Mouse (Mus musculus) gastrocnemius, postnatal 10 days (tissue): Measurements from ENCODE around the gene Cort. TPM values are rescaled to one million over a fixed set of nuclear protein-coding genes. Genes with fewer than 3 reads are reported as not detected.
A peak's percentile ranks its signal among the peaks of the same experiment; 100 is the strongest.

ENCODE experiments used
- DNase-seq: peaks from one replicate; pipeline ENCODE4 v3.0.0; 2021; ENCODE audit warnings: mixed read lengths
- total RNA-seq, 2 experiments: library from RNA; stranded (reverse); gene quantifications; 2 replicates each; pipeline ENCODE4 v1.2.3; 2021

Gene Cort
- total RNA-seq, 2 experiments from 2014 or later = 0.63 to 0.97 TPM

DNA sequence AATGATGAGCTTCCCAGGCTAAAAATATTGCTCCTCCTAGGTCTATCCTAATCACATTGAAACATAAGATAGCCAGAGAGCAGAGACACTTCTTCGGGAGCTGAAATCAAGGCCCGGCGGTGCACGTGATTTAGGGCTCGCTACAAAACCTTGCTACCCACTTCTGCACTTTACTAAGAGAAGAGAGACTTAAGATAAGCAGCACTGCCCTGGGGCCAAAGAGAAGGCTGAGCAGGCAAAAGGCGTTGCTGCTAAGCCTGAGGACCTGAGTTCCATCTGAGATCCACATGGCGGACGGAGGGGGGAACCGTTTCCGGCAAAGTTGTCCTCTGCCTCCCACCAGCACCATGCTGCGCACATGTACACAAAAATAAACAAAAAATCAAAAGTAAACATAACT, 28.0 kb downstream of the Cort start:
- no peak for DNase-seq

DNA sequence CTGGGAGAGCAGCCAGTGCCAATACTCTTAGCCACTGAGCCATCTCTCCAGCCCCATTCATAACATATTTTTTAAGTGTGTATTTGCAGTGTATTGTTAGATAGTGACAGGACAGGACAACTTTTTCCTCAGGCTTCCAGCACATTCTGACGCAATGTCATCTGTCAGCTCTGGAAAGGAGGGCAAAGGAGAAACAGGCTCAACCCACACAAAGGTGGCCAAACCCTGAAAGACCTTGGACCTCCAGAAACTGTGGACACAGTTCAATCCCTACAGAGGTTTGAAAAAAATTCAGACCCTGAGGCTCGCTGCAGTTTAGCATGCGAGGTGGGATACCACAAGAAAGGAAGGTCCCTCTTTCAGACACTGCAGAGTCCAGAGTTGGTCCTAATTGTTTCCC, 28.6 kb downstream of the Cort start:
- DNase-seq = no peak

GRCm38 (mm10) chr4:149091364-149091763, 35.2 kb downstream of the Cort start:
- DNase-seq = no peak

GRCm38 (mm10) chr4:149085381-149085780, 41.2 kb downstream of the Cort start:
- DNase-seq = no peak

DNA sequence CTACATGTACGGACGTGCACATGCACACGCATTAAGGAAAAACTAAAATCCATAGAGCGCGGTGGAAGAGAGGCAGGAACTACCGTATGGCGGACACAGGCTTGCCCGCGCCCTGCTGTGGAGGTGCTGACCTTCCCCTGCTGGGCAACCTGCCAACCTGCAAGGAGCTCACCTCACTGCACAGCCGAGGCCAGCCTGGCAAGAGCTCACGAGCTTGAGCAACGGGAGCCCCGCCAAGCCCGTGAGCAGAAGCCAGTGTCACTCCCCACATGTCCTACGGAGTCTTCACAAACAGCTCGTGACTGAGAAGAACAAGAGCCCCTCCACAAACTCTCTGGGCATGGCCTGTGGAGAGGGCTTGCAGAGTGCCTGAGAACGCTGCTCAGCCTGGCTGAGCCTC, 45.0 kb downstream of the Cort start:
- peak; percentile 54 for DNase-seq

DNA sequence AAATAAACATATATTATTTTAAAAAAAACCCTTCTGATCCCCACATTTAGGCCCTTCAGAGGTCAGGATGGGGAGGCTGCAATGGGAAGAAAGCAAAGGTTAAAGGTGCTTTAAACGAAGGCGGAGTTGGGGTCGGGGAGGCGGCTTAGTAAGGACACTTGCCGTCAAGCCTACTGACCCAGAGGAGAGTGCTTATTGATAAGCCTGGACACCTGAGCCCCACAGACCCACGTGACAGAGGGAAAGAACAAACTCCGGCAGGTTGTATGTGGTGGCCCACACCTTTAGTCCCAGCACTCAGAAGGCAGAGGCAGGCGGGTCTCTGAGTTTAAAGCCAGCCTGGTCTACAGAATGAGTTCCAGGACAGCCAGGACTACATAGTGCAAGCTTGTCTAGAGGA, 46.5 kb downstream of the Cort start:
- no peak for DNase-seq

DNA sequence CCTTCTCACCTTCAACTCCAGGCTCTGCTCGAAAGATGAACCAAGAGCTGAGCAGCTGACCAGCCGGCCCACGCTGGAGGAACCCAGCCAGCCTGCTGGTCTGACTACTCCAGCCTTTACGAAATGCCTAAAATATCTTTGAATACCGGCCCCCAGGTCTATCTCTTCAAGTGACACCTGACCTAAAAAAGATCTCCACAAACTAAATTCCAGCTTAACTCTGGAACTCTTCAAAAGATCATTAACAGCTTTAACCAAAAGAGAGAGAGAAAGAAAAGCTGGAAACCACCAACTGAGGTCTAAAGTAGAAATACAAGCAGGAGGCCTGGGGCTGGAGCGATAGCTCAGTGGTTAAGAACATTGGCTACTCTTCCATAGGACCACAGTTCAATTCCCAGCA, 46.9 kb downstream of the Cort start:
- DNase-seq = no peak

DNA sequence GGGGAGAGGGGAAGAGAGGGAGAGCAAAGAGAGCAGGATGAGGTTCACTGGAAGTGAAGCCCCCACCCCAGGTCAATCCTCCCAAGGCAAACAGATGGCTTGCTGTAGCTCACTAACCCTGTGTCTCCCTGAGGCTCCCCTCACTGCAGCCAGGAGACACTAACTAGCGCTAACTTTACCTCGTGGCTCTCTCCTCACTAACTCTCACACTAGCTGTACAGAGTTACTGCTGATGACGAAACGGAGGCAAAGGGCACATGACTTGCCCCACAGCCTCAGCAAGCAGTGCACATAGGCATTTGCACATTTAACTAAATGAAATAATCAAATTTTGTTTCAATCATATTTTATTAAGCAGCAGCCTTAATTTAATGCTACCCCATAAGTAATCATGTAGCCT, 48.3 kb downstream of the Cort start:
- no peak for DNase-seq

DNA sequence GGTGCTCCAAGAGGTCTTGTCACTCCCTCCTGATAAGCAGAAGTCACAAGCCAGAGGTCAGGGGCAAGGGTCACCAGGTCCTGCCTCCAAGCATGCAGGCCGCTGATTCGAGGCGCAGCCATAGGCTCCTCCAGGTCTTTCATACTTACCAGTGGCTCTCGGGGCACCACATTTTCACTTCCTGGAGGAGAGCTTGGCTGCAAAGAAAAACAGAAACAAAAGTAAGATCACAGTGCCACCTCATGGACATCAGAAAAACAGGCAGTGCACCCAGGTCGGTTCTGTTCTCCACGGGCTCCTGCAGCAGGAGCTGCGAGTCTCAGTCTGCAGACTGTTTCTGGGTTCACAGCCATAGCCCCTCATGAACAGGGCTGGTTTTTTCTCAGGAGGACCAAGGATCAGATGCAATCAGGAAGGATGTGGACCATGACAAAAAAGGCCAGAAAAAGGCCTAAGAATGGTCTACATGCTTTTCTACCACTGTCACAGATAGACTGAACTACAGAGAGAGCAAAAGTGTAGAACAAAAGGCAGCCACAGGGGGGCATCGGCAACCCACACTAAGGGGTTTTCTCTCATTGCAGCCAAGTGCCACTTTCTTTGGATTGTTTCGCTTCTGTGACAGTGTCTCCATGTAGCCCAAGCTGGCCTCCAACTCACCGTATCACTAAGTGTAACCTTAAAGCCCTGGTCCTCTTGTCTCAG, 50.5 kb downstream of the Cort start:
- peak; percentile 45 for DNase-seq

DNA sequence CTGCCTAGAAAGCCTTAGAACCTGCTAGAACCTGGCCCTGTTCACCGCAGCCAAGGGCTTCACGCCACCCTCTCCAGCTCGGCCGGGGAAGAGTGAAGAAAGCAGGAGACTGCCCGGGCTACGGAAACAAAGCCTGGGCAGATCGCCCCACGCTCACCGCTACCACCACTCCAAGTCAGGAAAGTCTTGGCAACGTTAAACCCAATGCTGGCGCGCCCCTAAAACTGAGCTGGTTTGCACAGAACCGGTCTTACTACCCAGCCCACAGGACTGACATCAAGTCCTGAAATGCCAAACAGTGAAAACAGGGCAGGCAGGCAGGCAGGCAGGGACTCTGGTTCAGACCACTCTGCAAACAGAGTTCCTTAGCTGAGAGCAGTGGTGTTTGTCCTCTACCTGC, 51.5 kb downstream of the Cort start:
- no peak for DNase-seq

Other genes starting within 250 kb of the Cort start
- 10 to 100 TPM; 23.2 to 26.5 TPM for gene Pex14, start 26.9 kb downstream of the Cort start, total RNA-seq
- 10 to 100 TPM; 36.3 to 39.5 TPM for gene Dffa, start 22.6 kb downstream of the Cort start, total RNA-seq
- 10 to 100 TPM in 1 of 2 experiments, 1 to 10 TPM in 1; 8.8 to 10.7 TPM for gene Cenps, start 10.9 kb upstream of the Cort start, total RNA-seq
- 10 to 100 TPM; 27.1 to 31.3 TPM for gene Pgd, start 40.0 kb upstream of the Cort start, total RNA-seq
- gene Kif1b, start 180.9 kb upstream of the Cort start, total RNA-seq = 100 to 1,000 TPM; 245 to 257 TPM